Mouse (Mus musculus): ENCODE data around the gene Pelp1.

- TF ChIP-seq CTCF (conservative IDR thresholded peaks at IDR 0.05; ENCODE audit: low read length) (no peak), NANOG (IDR thresholded peaks at IDR 0.05; ENCODE audit: borderline replicate concordance, low read length) (no peak)
Observed at GRCm38 (mm10) chr11:70376054-70376453, 33.8 kb downstream of the Pelp1 start.
